Mouse (Mus musculus) stomach, postnatal 0 days (tissue): ENCODE measurements around the gene Usf1.

Experiments used
- CTCF ChIP-seq: IDR thresholded peaks from 2 replicates; pipeline ENCODE4 v1.5.1; 2016; ENCODE audit warnings: antibody characterized with exemption, low read depth, mild to moderate bottlenecking, moderate library complexity
- EP300 ChIP-seq: optimal IDR thresholded peaks from 2 replicates; pipeline ENCODE3; 2016; ENCODE audit warnings: antibody characterized with exemption

DNA sequence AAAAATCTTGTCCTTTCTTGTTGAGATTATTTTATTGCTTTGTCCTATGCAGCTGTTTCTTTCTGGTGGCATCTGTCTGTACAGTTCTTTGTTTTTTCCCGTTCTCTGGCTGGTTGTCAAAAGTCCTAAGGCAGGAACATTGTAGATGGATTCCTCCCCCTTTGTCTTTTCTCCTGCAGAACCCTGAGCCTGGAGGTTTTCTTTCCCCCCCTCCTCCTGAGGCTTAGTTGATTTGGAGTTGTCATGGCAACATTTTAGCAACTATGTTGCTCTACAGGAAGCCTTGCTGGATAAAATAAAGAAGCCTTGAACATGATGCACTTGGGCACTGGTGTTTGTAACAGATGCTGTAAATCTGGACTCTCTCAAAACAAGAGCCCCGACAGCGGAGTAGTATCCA is 1.3 kb downstream of the Usf1 start:
- TF ChIP-seq CTCF (no peak), EP300 (no peak)
